Mouse (Mus musculus): ENCODE measurements at regions not wholly inside any gene's neighbourhood (a gene's known extent, or its start where the extent isn't known, plus 50 kb on each side); places are given as distances from the start of the nearest gene placed in this dataset.
"Not testable (repeated sequence)": the region's sequence is repeated elsewhere in the genome, so short reads cannot be mapped to it uniquely, and the experiment has no call there.

DNA sequence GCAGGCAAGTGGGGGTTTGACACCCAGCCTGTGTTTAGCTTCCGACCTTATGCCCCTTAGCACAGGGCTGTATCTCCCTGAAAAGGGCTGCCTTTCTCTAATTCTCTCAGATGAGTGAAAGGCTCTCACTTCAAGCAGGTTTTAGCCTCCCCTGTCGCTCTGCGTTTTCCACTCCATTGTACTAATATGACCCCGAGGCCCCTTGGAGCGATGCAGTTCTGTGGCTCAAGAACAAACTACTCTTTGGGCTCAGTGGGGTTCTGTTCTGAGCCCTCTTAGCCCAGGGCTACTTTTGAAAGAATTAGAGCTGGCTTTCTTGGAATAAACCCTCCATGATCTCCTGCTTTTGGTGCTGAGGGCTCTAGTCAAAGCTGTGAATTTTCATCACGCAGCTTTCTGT lies 53.4 kb upstream of the Castor2 start:
- no peak for DNase-seq

- not testable (repeated sequence) for DNase-seq
Measured at GRCm38 (mm10) chr5:134042938-134043337, 56.6 kb upstream of the Castor2 start.

DNA sequence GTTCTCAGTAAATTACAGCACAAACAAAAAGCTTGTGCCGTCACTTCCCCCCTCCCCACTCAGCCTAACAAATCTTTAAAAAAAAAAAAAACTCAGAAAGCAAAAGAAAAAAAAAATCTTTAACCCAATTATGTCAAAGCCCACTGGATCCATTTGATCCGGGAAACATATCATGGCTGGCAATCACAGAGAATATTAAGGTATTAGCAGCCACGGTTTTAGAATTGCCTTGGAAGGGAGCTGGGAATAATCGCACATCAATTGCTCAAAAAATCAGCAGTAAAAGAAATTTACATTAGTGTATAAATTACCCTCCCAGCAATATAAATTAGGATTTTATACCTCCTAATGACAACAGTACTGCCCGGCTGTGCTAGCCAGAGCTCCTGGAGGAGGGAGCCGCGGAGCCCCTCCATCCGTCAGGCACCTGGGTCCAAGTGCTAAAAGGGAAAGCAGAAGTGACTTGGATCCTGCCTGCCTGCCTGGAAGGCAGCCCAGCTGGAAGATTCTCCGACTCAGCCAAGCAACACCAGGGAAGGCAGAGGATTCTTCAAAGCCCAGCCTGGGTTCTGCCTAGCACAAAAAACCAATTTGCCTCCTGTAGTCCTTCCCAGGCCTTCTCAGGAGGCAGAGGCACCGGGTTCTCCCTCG lies 72.1 kb upstream of the Castor2 start:
- DNase-seq = peak; percentile 14

- DNase-seq = no peak
Measured at GRCm38 (mm10) chr5:134019651-134020432, 79.7 kb upstream of the Castor2 start.

DNA sequence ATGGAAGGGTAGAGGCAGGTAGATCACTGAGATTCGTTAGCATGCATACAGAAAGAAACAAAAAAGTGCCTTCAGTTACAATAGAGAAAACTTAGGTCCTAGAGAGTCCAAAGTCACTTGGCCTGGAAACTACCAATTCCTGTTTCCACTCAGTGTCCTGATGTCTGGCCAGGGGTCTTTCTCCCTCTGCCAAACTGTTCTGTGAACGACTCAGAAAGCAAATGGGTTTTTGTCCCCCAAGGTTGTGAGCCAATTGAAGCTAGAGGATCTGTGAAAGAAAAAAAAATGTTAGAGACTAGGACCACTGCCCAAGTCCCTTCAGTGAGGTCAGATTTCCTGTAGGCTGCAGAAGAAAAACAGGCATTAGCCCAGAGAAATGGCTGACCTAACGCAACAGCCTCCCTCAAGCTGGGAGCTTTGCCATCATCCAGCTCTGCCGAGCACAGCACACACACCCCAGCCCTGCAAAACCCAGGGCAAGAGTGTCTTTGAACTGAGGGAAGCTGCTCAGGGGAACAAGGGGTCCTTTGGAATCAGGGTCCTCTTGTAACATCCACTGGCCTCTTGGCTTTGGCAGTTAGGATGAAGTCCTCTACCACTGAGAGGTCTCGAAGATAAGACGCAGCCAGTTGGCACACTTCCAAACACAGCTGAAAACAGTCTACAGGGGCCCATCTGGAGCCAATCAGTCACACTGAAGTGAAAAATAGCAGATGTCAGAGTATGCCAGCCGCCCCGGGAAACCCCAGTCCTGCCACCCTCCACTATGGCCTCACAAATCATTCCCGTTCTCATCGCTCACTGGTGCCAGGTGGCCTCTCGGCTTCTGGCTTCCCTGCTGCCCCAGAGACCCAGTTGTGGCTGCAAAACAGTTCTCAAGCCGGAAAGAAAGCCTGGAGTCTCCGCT lies 85.0 kb upstream of the Castor2 start:
- peak; percentile 90 for DNase-seq

GRCm38 (mm10) chr5:134013206-134013605 lies 86.3 kb upstream of the Castor2 start:
- peak; percentile 14 for DNase-seq

DNA sequence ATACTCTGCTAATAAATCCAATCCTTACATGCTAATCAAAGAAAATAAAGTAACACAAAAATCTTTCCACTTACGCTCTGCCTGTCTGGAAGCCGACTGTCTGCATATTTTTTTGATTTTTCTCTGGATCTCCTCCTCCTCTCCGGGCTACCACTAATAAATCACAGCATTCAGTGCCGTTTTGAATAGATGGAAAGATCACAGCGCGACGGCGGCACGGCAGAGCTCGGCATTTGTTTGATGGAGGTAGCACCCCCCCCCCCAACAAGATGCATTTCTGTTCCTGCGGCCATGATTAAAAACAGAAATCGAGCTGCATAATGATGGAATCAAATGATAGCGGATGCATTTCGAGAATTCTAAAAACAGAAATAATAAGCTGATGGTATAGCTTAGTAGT lies 89.7 kb upstream of the Castor2 start:
- DNase-seq = no peak

DNA sequence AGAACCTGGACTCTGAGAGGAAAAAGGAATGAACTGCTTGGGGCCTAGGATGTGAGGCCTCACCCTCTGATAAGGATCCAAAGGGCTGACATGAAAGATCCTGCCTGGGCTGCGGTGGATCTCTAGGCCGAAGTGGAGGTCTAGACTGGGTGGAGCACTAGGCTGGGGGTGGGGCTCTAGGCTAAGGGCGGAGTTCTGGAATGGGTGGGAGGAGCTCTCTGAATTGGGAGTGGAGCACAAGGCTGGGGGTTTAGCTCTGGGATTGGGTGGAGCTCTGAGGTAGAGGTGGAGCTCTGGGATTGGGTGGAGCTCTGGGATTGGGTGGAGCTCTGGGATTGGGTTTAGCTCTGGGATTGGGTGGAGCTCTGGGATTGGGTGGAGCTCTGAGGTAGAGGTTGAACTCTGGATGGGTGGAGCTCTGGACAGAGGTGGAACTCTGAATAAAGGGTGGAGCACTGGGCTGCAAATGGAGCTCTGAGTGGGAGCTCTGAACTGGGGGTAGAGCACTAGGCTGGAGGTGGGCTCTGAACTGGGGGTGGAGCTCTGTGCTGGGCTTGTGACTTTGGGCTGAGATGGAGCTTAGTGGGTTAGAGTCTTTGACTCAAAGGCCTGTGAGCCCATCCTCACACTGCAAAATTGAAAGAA lies 92.3 kb upstream of the Castor2 start:
- DNase-seq = peak; percentile 26

- DNase-seq = peak; percentile 88
Measured at GRCm38 (mm10) chr5:134006470-134007126, 92.9 kb upstream of the Castor2 start.

DNA sequence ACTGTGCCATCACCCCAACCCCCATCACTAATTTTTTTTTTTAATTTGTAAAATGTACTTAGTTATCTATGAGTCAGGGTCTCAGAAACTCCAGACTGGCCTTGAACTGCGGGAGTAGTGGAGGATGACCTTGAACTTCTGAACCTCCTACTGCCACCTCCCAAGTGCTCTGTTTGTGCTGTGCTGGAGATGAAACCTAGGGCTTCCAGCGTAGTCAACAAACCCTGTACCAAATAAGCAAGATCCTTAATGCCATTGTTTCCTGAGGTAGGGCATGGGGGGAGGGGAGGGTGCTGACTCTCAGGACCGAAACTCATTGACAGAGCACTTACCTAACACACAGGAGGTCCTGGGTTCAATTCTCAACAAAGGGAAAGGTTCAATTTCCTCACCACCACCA lies 93.5 kb upstream of the Castor2 start:
- no peak for DNase-seq

GRCm38 (mm10) chr5:134000100-134000499 lies 99.4 kb upstream of the Castor2 start:
- DNase-seq = no peak

GRCm38 (mm10) chr5:133999698-134000097 lies 99.8 kb upstream of the Castor2 start:
- DNase-seq = peak; percentile 8

GRCm38 (mm10) chr5:133991994-133992393 lies 107.5 kb upstream of the Castor2 start:
- no peak for DNase-seq

DNA sequence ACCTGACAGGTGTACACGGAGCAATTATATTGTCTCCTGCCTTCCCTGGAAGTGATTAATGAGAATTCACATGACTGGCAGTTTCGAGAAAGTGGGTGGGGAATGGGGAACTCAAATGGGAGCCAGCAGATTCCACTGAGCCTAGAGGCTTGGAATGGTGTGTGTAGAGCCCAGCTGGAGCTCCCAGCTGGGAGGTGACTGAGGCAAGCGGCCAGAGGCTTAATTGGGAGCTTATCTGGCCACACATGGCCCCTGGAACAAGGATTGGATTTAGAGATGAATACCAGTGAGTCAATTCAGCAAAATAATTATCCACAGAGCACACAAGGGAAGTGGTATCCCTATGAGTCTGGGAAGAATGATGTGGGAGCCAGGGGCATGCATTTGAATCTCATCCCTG lies 108.0 kb upstream of the Castor2 start:
- DNase-seq = peak; percentile 50

- DNase-seq = no peak
Measured at GRCm38 (mm10) chr5:133983249-133983966, 116.1 kb upstream of the Castor2 start.

DNA sequence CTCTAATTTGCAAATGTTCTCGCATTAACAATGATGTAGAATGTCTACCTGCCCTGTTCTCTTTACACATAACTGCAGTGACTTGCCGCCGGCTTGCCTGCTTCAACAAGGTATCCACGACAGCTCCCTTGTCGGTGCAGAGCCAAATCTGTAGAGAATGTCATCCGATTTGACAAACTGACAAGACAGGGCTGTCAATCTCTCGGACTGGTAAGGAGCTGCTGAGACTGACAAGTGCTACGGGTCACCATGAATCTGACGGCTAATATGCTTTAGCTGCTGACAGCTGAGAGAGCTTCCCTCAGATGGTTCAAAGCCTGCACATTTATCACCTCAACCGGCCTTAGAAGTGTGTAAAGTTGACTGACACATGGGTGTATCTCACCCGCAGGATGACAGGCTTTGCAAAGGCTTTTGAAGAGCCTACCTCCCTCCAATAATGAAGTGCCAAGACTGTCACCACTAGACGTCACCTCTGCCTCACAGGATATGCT lies 129.0 kb upstream of the Castor2 start:
- no peak for DNase-seq

- DNase-seq = no peak
Measured at GRCm38 (mm10) chr5:133963301-133963700, 136.2 kb upstream of the Castor2 start.

DNA sequence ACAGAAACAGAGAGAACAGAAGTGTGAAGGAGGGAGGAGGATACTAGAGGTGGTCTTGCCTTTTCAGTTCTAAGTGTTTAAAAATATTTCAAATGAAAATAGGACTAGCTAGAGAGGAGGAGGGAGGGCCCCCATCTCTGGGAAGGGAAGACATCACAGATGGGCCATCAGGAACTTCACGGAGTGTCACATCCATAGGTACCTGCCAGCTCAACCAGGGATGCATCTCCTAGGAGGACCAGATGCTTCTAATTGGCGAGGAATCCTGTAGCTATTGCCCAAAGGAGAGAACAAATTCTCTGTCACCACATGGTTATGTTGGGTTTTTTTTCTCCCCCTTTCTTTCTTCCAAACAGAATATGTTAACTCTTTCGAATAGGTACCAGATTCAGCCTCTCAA lies 158.7 kb upstream of the Castor2 start:
- DNase-seq = no peak

GRCm38 (mm10) chr5:133940030-133940429 lies 159.5 kb upstream of the Castor2 start:
- no peak for DNase-seq

- DNase-seq = peak; percentile 5
Measured at GRCm38 (mm10) chr5:133937967-133938918, 161.3 kb upstream of the Castor2 start.

Data from lung, postnatal 10 days (tissue).